Mouse (Mus musculus): ENCODE measurements around the gene Fbxw9. TPM values are rescaled to one million over a fixed set of nuclear protein-coding genes. Genes with fewer than 3 reads are reported as not detected.

Gene Fbxw9
- total RNA-seq (2021): 17.7 and 21.7 TPM in 2 replicates
- long read RNA-seq, transcript Fbxw9-203 (9 exons, 1,993 nt): minor isoform, 9 of 42 reads
- long read RNA-seq, transcript Fbxw9-201 (10 exons, 1,907 nt): major isoform, 23 of 42 reads
- long read RNA-seq, partial matches to known transcripts: 1 of 42 reads
- long read RNA-seq, other reads (novel, unspliced or antisense): 9 of 42 reads

GRCm38 (mm10) chr8:85059879-85060616, at the start of gene Fbxw9:
Fbxw9 (plus strand) TSS chr8:85060055.
- DNase-seq: peak; percentile 84

DNA sequence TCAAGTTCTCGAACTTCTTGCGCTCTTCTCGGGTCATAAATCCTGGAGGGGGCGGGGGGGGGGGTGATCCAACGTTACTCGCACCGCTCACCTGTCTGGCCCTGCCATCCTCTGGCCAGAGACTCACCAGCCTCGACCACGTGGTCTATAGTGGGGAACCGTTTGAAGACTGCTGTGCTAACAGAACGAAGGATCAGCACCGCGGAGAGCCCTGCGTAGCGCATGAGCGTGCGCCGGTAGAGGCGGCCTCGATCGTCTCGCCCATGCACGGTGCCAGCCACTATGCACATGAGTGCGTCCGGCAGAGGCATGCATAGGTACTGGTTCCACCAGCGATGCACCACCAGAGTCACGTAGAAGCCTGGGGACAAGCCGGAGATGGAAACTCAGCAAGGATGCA, 48.6 kb upstream of the Fbxw9 start:
- no peak for DNase-seq

DNA sequence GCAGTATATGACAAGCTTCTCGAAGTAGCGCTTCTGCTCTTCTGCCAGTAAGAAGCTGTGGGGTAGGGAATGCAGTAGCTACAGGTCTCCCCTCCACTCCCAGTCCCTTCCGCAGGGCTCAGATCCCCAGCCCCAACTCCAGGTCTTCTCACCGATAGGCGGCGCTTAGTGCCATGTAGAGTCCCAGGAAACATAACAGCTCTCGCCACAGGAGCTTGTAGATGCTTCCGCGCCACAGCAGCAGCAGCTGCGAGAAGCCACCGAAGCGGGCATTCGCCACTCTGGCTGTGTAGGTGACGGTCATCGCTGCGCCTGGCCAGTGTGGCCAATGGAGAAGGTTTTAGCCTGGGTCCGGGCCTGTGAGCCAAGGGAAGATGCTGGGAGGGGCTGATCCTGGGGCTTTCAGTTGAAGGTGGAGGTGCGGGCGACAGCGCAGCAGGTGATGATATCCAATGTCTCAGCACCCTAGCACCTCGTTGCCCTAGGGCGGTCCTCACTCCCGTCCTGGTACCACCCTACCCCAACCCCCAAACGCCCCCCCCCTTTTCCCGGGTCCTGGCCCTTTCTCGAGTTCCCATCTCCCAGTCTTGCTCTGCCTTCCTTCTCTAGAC, 46.5 kb upstream of the Fbxw9 start:
- DNase-seq: peak; percentile 68

GRCm38 (mm10) chr8:85014431-85014830, 45.4 kb upstream of the Fbxw9 start, which contains the start of gene Best2:
Best2 (minus strand) TSS chr8:85014531.
- DNase-seq: no peak

DNA sequence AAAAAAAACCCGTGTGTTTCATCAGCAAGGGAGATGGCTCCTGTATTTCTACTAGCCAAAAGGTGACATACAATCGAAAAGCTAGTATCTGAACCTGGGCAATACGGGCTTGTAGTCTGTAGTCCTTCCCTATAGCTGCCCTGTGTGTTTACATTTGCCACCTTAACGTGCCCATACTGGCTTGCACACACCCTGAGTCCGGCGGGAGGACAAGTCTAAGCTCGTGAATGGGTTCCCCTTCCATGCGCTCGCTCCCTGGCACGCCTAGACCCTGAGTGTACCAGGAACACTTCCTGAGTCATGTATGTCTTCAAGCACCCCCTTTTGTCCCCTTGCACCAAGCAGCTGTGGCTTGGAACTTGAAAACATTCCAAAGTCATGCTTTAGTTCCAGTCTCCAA, 43.1 kb upstream of the Fbxw9 start:
- no peak for DNase-seq

GRCm38 (mm10) chr8:85017209-85017608, 42.6 kb upstream of the Fbxw9 start:
- no peak for DNase-seq

GRCm38 (mm10) chr8:85021514-85022055, 38.3 kb upstream of the Fbxw9 start:
- DNase-seq: no peak

- DNase-seq: no peak
Measured at GRCm38 (mm10) chr8:85023846-85024245, 36.0 kb upstream of the Fbxw9 start.

GRCm38 (mm10) chr8:85025098-85025932, 34.5 kb upstream of the Fbxw9 start, which contains the start of gene Asna1:
Asna1 (minus strand) TSS chr8:85025281.
- DNase-seq: peak; percentile 80

- DNase-seq: peak; percentile 95
Measured at GRCm38 (mm10) chr8:85026670-85027515, 33.0 kb upstream of the Fbxw9 start, which contains the start of gene Trir. Trir (plus strand) TSS chr8:85026823.

DNA sequence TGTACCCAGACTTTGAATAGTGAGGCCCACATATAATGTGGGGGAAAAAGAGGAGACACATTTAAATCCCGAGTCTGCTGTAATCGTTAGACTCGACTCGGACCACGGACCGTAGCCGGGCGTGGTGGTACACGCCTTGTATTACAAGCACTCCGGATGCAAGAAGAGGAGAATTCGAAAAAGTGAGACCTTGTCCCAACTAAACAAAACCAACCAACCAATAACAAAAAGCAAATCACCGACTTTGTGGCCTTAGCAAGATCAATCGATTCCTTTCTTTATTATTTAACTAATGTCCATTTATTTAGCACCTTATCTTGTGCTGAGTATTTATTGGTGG, 32.4 kb upstream of the Fbxw9 start:
- DNase-seq: no peak

GRCm38 (mm10) chr8:85027922-85028321, 31.9 kb upstream of the Fbxw9 start:
- DNase-seq: no peak

DNA sequence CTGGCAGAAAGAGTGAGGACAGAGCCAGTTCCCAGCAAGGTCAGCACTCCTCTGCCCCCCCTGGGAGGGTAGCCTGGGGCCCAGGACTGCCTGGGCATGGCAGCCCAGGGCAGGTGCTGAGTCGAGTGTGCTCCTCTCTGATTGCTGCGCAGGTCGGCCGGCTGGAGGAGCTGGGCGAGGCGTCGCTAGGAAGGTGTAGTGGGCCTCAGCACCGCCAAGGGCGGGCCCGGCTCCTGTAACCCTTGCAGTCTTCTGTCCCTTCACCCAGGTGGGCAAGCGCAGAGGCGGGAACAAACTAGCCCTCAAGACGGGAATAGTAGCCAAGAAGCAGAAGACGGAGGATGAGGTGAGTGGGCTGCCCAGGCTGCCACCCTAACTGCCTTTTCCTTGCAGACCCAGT, 30.6 kb upstream of the Fbxw9 start:
- no peak for DNase-seq

DNA sequence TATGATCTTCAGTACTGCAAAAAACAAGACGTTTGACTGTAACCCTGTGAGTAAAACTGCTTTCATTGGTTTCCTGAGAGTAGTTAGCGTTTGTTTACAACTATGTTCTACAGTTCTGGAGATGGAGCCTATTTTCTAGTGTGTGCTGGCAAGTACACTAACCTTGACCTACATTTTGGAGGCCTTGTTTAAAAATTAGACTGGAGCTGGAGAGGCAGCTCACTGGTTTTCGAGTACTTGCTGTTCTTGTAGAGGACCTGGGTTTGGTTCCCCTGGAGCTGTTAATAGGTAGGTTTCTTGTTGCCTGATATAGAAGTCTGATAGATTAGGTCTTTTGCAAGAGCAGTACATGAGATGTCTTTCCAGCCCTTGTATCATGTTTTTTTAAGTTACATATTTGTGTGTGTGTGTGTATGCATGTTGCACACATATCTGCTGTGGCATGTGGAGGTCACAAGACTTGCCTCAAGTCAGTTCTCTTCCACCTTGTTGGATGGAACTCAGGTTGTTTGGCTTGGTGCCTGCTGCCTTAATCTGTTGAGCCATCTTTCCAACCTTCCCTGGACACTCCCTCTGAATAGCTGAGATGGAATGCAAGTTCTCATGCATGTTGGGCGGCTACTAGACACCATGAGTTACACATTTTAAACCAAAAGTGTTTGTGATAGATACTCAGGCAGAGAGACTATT, 27.1 kb upstream of the Fbxw9 start:
- DNase-seq: no peak

GRCm38 (mm10) chr8:85033867-85034266, 26.0 kb upstream of the Fbxw9 start:
- no peak for DNase-seq

DNA sequence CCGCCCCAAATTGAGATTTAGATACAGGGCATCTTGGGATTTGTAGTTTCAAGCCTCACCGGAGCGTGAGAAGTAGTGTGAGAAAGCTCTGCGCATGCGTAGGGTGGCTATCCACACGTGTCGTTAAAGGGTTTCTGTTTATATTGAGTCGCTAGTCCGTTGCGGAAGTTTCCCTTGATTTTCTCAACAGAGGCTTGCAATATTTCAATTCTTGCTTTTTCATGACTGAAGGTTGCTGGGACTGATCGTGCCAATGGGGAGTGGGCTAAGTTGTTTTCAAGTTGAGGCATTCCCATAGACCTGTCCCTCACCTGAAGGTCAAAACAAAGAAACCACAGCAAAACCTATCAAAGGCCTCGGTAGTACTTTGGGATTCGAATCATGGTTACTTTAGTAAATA, 25.1 kb upstream of the Fbxw9 start:
- peak; percentile 75 for DNase-seq

DNA sequence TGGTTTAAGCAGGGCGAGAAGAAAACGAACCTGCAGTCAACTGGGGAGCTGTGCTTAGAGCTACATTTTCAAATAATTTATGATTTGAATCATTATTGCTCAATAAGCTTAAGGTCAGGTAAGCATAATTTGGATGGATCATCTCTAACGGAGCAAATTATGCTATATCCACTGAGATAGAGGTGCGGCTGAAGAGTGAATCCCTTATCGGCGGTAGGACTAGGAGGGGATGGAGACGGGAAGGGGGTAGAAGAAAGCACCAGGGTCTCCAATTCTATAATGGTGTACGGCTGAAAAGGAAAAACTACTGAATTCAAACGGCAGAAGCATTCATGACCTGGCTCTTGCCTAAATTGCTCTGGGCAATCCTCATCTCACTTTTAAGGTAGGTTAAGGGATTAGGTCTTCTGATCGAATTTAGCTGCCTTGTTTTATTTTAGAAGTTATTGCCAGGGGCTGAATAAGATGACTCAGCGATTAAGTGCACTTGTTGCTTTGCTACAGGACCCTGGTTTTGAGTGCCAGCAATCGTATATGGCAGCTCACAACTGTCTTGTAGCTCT, 24.6 kb upstream of the Fbxw9 start:
- DNase-seq: no peak

GRCm38 (mm10) chr8:85035728-85036310, 24.0 kb upstream of the Fbxw9 start:
- no peak for DNase-seq

DNA sequence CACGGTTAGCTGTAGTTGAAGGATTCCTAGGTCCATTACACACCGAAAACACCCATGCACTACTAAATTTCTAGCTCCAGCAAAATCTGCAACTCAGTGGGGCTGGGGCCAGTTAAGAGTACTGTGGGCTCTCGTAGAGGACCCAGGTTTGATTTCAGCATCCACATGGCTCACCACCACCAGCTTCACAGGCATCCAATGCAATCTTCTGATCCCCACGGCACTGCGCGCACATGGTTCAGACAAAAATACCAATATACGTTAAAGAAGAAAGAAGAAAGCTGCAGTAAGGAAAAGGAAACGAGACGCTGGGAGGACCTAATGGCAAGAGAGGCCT, 23.5 kb upstream of the Fbxw9 start:
- DNase-seq: no peak

GRCm38 (mm10) chr8:85036718-85037365, 23.0 kb upstream of the Fbxw9 start, which contains the start of gene Tnpo2:
Tnpo2 (plus strand) TSS chr8:85036915.
- peak; percentile 91 for DNase-seq
